Mouse (Mus musculus): Measurements from ENCODE around the gene Olfr961.

Gene Olfr961

GRCm38 (mm10) chr9:39644785-39645184, at the start of gene Olfr961:
TSS of gene Olfr961 (plus strand) at chr9:39645085.
- no peak for DNase-seq (ENCODE audit: low spot score)

GRCm38 (mm10) chr9:39602536-39603332, 42.2 kb upstream of the Olfr961 start:
- DNase-seq (ENCODE audit: low spot score), result no peak

DNA sequence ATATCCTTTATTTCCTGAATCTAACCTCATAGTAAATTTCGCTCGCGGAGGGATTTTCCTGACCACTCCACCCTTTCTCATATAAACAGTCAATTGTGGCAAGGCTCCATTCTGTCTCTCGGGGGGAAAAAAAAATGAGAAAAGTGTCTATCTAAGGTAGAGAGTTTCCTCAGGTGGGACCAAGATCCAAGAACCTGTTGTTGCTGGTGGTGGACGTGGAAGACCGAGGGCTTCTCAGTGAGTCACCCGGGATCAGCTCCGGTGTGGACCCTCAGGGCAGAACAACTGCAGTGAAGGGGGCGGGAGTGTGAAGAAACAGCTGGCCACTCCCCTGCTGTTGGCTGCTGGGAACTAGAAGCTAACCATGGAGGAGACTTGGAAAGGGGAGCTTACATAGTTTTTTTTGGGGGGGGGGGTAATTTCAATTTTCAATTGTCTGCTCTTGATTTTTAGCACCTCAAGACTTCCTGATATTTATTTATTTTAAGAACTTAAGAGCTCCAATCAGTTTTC, 41.5 kb upstream of the Olfr961 start:
- DNase-seq (ENCODE audit: low spot score), result no peak

- DNase-seq (ENCODE audit: low spot score), result no peak
Measured at GRCm38 (mm10) chr9:39603999-39604453, 40.9 kb upstream of the Olfr961 start, which contains the start of gene AW551984. TSS of gene AW551984 (minus strand) at chr9:39604403.

GRCm38 (mm10) chr9:39608497-39608896, 36.4 kb upstream of the Olfr961 start:
- DNase-seq (ENCODE audit: low spot score), result no peak

DNA sequence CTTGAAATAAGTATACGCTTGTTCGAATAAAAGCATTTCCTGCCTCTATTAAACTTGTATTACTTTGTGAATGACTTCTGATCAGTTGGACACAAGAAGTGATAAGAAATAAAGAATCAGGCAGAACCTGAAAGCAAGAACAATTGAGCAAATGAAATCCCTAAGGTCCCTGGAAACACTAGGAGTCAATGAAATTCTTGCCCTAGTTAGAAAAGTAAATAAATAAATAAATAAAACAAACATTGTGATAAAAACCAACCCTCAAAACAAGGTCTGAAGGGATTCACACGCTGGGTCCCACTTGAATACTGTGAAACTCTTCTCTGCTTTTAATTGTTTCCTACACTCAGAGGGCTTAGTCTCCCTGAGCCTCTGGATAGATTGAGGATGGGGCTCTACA, 34.5 kb upstream of the Olfr961 start, which contains the start of gene Olfr148:
Gene Olfr148 (plus strand): TSS at position 301 of the 400 bp plus-strand sequence.
- DNase-seq (ENCODE audit: low spot score), result no peak

- no peak for DNase-seq (ENCODE audit: low spot score)
Measured at GRCm38 (mm10) chr9:39611953-39612352, 32.9 kb upstream of the Olfr961 start.

DNA sequence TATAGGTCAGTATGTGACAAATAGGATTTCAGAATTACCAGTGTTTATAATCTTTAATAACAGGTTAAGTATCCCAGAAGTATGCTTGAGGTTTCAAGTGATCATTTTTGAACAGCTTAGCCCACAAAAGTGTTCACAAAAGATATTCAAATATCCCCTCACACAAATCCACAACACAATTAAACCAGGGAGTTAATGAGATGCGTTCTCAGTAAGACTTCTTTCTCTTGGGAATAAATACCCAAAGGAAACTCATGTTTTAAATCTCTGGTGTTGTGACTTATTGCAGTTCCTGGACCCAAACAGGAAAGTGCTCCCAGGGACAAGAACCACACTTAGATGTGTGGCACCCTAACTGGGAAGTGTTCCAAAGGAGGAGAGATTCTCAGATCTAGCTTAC, 23.8 kb upstream of the Olfr961 start, which contains the start of gene Olfr960:
Gene Olfr960 (plus strand): TSS at position 301 of the 400 bp plus-strand sequence.
- no peak for DNase-seq (ENCODE audit: low spot score)

- DNase-seq (ENCODE audit: low spot score), result no peak
Measured at GRCm38 (mm10) chr9:39623783-39624182, 21.1 kb upstream of the Olfr961 start.

DNA sequence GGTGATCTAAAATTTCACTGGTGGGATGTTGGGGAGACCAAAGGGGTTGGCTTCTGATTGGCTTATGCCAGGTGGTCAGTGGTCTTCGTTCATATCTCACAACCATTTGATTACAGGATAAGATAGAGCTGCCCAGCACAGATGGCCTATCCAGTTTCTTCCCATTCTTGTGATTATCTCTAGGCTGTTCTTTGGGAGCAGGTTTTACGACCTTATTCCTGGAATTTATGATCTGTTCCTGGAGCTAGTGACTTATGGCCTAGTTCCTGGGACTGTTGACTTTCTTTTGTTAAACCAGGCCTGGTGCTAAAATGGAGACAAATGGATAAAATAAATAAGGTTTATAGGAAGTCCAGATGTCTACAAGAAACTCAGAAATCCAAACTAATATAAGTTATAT, 20.2 kb upstream of the Olfr961 start:
- DNase-seq (ENCODE audit: low spot score), result no peak

- no peak for DNase-seq (ENCODE audit: low spot score)
Measured at GRCm38 (mm10) chr9:39629069-39629468, 15.8 kb upstream of the Olfr961 start.

DNA sequence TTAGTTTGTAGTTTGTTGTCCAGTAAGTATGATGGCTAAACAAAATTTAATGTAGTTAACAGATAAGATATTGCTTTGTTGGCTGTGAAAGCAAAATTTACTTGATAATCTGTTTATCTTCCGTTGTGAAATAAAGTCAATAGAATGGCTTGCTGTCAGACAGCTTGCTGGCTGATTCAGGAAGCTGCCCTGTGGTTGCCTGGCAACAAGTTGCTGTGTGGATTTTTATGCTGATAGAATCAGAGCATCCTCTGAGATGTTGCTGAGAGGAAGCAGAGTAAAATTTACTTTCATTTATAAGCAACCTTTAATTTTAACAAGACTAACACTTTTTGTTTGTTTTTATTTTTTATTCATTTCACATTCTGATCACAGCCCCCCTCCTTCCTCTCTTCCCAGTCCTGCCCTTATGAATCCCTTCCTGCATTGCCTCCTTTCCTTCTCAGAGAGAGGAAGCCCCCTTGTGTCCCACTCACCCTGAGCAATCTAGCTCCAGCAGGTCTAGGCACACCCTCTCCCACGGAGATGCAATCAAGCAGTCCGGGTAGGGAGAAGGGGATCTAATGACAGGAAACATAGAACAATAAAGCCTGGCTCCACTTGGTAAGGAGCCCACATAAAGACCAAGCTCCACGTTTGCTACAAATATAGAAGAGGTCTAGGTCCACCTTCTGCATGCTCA, 10.8 kb upstream of the Olfr961 start:
- no peak for DNase-seq (ENCODE audit: low spot score)

DNA sequence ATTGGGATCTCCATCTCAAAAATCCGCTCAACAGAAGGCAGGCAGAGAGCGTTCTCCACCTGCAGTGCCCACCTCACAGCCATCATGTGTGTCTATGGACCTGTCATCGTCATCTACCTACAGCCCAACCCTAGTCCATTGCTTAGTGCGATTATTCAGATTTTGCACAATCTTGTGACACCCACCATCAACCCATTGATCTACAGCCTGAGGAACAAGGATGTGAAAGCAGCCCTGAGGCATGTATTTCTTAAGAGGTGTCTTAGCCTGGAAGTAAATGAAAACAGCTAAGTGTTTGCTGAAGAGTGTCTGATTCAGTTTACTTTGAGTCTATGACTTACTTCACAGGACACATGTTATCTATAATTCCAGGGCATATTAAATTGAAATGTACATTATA, 2.5 kb downstream of the Olfr961 start:
- DNase-seq (ENCODE audit: low spot score), result no peak

DNA sequence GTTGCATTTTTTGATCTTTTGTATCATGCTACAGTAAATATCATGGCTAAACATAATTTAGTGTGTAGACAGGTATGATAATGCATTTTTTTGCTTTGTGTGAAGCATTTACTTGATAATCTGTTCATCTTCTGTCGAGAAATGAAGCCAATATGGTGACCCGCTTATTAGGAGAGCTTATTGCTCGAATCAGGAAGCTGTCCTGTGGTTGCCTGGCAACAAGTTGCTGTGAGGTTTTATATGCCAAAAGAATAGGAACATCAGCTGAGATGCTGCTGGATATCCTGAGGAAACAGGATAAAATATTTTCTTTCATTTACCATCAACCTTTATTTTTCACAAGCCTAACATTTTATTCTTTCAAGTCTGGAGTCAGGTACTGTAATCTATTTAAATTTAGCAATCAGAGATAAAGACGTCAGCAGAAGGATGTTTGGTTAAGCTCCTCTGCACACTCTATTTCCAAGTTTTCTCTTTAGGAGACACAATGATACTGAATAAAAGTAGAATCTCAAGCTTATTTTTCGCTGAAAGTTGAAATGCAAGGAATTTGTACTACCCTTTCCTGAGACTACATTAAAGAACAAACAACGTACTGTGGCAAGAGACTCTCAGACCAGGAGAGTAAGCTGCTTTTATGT, 10.0 kb downstream of the Olfr961 start:
- DNase-seq (ENCODE audit: low spot score), result no peak

DNA sequence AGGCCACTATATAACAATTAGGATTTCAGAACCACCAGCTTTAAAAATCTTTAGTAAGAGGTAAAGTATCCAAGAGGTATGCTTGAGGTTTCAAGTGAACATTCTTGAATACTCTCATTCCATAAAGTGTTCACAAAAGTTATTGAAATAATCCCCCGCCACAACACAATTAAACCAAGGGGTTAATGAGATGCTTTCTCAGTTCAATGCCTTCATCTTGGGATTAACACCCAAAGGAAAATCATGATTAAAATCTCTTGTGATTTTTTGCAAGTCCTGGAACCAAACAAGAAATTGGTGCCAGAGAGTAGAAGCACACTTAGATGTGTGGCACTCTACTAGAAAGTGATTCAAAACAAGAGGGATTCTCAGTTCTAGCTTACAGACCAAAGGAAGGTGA, 22.0 kb downstream of the Olfr961 start, which contains the start of gene Olfr963:
Gene Olfr963 (plus strand): TSS at position 301 of the 400 bp plus-strand sequence.
- DNase-seq (ENCODE audit: low spot score), result no peak

DNA sequence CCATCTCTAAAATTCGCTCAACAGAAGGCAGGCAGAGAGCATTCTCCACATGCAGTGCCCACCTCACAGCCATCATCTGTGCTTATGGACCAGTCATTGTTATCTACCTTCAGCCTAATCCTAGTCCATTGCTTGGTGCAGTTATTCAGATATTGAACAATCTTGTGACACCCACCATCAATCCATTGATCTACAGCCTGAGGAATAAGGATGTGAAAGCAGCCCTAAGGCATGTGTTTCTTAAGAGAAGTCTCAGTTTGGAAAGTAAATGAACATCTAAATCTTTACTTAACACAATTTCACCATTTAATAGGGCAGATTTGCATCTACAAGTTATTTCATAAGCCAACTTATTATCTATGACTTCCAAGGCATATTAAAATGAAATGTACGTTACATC, 24.8 kb downstream of the Olfr961 start:
- DNase-seq (ENCODE audit: low spot score), result no peak

GRCm38 (mm10) chr9:39674820-39675219, 29.9 kb downstream of the Olfr961 start:
- no peak for DNase-seq (ENCODE audit: low spot score)

DNA sequence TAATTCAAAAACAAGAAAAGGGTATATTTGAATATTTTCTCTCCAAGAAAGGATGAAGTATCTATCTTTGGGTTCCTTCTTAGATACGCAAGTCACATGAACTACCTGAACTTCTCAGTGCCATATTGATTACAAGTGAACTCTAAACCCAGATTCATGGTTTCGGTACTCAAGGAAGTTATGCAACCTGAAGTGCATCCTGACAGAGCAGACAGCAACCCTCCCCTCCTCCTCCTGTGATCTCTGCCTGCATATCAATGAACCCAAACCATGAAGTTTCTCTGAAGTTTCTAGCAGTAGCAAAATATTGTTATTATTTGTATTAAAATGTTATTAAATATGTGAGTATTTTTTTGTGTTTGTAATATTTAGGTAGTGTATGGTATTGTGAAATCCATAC, 33.7 kb downstream of the Olfr961 start:
- DNase-seq (ENCODE audit: low spot score), result no peak

DNA sequence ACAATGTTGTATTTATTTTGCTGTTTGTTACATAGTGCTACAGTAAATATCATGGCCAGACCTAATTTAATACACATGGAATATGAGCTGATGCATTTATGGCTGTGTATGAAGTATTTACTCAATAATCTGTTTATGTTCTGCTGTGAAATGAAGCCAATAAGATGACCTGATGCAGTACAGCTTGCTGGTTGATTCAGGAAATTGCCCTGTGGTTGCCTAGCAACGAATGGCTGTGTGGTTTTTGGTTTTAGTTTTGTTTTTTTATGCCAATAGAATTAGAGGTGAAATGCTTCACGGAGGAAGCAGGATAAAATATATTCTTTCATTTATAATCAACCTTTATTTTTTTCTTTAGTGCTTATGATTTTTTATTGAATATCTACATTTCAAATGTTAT, 34.4 kb downstream of the Olfr961 start:
- DNase-seq (ENCODE audit: low spot score), result no peak

All from T-cell, adult 2 months (primary cell).